Mouse (Mus musculus) embryonic facial prominence, embryonic 11.5 days (tissue): Measurements from ENCODE around the gene 3425401B19Rik. TPM values are rescaled to one million over a fixed set of nuclear protein-coding genes. Genes with fewer than 3 reads are reported as not detected.

Source experiments
- ATAC-seq: fragments of 200-750 bp; cut with Nextera tagmentation; replicated peaks from 2 replicates; pipeline ENCODE4 v1.8.0; 2017; ENCODE audit warnings: low read depth; ENCODE audit not compliant: insufficient number of reproducible peaks, low FRiP score, low TSS enrichment
- DNase-seq: peaks from one replicate; pipeline ENCODE4 v3.0.0-alpha.2; 2015; ENCODE audit warnings: low spot score
- H3K27ac ChIP-seq: fragments of 300-500 bp; sonication (generic); replicated peaks from 2 replicates; pipeline ENCODE4 v1.5.1; 2014; ENCODE audit warnings: mild to moderate bottlenecking, low read depth, low read length, control low read depth
- H3K27me3 ChIP-seq: fragments of 300-500 bp; sonication (generic); 2 replicates; pipeline ENCODE4 v1.6.1; 2014; ENCODE audit warnings: mild to moderate bottlenecking, low read length, moderate library complexity, mixed read lengths; ENCODE audit not compliant: control insufficient read depth, insufficient read depth
- H3K36me3 ChIP-seq: fragments of 300-500 bp; sonication (generic); replicated peaks from 2 replicates; pipeline ENCODE4 v1.6.1; 2014; ENCODE audit warnings: low read depth, mild to moderate bottlenecking, low read length, moderate library complexity, mixed read lengths; ENCODE audit not compliant: control insufficient read depth, insufficient read depth
- H3K4me1 ChIP-seq: fragments of 300-500 bp; sonication (generic); 2 replicates; pipeline ENCODE4 v1.6.1; 2014; ENCODE audit warnings: low read length, mixed read lengths; ENCODE audit not compliant: control insufficient read depth, insufficient read depth
- H3K4me2 ChIP-seq: fragments of 300-500 bp; sonication (generic); 2 replicates; pipeline ENCODE4 v1.6.1; 2014; ENCODE audit warnings: low read depth, mild to moderate bottlenecking, control low read depth, low read length, moderate library complexity
- H3K4me3 ChIP-seq: fragments of 300-500 bp; sonication (generic); 2 replicates; pipeline ENCODE4 v1.5.1; 2014; ENCODE audit warnings: low read depth, low read length, control low read depth
- H3K9ac ChIP-seq: fragments of 300-500 bp; sonication (generic); replicated peaks from 2 replicates; pipeline ENCODE4 v1.6.1; 2014; ENCODE audit warnings: mild to moderate bottlenecking, control low read depth, low read length
- H3K9me3 ChIP-seq: fragments of 300-500 bp; sonication (generic); replicated peaks from 2 replicates; pipeline ENCODE4 v1.6.1; 2016; ENCODE audit warnings: mild to moderate bottlenecking, low read length, inconsistent platforms, mixed read lengths; ENCODE audit not compliant: control insufficient read depth
- WGBS: fragments of 180-500 bp; shearing (Covaris S2); extraction: QIAGEN DNeasy Blood & Tissue Kit; methylation state at CpG from one replicate; pipeline ENCODE4 v1.1.7; 2014; 5-methylcytosine and 5-hydroxymethylcytosine counted together
- polyA plus RNA-seq: library from polyadenylated mRNA; unstranded; fragments of >200 nt; fragmentation: Nextera tagmentation; extraction: Ambion mirVana; gene quantifications from 2 replicates; pipeline ENCODE4 v1.2.1, GENCODE M21; 2014

The 3425401B19Rik gene
- polyA plus RNA-seq, 1 experiment from 2014 or later = not detected

DNA sequence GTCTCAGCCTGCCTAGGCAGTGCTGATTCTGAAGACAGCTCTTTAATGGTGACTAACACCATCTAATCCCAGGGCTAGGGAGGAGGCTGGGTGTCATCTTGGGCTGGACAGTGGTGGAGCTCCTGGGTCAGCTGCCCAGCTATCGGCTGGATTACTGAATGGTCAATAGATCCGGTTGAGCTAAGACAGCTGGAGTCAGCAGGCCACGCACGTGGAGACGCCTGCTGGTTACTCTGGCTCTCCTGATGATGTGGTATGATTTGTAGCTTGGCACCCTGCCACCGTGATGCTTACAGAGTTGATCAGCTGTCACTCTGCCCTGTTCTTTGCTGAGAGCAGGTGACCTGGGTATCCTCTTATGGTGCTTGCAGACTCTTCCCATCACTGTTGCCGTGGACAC, 23.7 kb upstream of the 3425401B19Rik start:
- no peak overlapping the region for H3K4me3 ChIP-seq
- WGBS = 65% methylated on average over 7 of the region's 7 CpGs
- no peaks in the 10 kb centered on the region for H3K9me3 ChIP-seq
- ATAC-seq = no peak
- H3K27me3 ChIP-seq = no peaks in the 10 kb centered on the region
- H3K27ac ChIP-seq = no peak overlapping the region
- H3K9ac ChIP-seq = no peak overlapping the region
- no peaks in the 10 kb centered on the region for H3K4me1 ChIP-seq
- no peaks in the 10 kb centered on the region for H3K36me3 ChIP-seq
- no peak overlapping the region for H3K4me2 ChIP-seq
- DNase-seq = no peak

DNA sequence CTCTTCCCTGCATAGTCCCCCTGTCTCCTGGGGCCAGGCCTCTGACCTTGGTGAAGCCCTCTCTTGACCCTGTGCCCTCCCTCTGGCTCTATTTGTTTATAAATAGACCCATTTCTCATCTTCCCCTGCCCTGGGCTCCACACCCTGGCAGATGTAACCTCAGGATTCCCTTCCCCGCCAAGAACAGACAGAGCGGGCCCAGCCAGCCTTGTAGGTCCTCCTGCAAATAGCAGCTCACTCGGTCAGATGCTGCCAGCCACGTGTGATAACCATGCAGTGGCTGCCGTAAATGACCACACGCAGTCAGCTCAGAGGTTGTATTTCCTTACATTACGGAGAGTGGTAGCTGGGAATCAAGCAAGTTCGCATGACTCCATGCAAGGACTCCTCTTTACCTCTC, 22.8 kb upstream of the 3425401B19Rik start:
- WGBS = 42% methylated on average over 8 of the region's 8 CpGs
- Histone ChIP-seq H3K4me3 (no peak overlapping the region), H3K27ac (no peak overlapping the region), H3K36me3 (no peaks in the 10 kb centered on the region), H3K4me2 (no peak overlapping the region), H3K9me3 (no peaks in the 10 kb centered on the region), H3K9ac (no peak overlapping the region), H3K27me3 (no peaks in the 10 kb centered on the region), H3K4me1 (no peaks in the 10 kb centered on the region)
- DNase-seq (no peak), ATAC-seq (no peak)

DNA sequence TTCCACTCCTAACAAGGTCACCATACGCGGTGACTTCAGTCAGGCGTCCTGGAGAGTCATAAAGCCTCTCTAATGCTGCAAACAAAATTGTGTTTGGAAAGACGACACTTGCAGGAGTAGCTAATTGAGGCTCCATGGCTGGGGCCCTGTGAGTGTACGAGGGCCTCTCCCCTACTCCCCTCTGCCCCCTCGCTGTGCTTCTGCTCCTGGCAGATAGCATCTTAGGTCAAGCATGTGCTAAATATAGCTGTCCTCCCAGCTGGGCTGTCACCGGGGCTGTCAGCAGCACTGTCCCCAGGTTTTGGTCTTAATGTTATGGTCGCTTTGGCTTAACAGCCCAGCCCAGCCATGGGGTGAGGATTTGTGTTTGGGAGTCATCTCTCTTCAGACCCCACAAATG, 15.9 kb upstream of the 3425401B19Rik start:
- no peaks in the 10 kb centered on the region for H3K27me3 ChIP-seq
- DNase-seq = no peak
- no peak for ATAC-seq
- no peak overlapping the region for H3K4me2 ChIP-seq
- H3K27ac ChIP-seq = no peak overlapping the region
- no peaks in the 10 kb centered on the region for H3K4me1 ChIP-seq
- H3K9ac ChIP-seq = no peak overlapping the region
- H3K9me3 ChIP-seq = no peaks in the 10 kb centered on the region
- WGBS = 35% methylated on average over 8 of the region's 8 CpGs
- H3K36me3 ChIP-seq = no peaks in the 10 kb centered on the region
- H3K4me3 ChIP-seq = no peak overlapping the region

DNA sequence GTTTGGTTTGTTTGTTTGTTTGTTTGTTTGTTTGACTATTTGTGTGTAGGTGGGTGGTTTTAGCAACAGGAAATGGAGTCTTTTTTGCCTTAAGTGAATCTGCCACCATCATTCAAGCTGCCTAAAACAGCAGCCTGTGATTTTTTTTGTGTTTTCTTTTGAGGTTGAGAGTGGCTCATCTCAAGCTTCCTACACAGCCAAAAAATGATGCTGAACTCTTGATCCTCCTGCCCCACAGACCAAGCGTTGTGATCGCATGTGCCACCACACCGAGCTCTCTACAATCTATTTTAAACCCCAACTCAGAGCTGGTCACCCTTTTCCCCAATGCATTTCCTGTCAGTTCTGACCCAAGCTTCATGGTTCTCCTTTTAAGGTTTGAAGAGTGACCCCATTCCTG, 13.5 kb upstream of the 3425401B19Rik start:
- no peaks in the 10 kb centered on the region for H3K27me3 ChIP-seq
- no peak overlapping the region for H3K27ac ChIP-seq
- no peaks in the 10 kb centered on the region for H3K9me3 ChIP-seq
- no peaks in the 10 kb centered on the region for H3K4me1 ChIP-seq
- no peaks in the 10 kb centered on the region for H3K36me3 ChIP-seq
- H3K4me2 ChIP-seq = no peak overlapping the region
- H3K4me3 ChIP-seq = no peak overlapping the region
- ATAC-seq (no peak), DNase-seq (no peak)
- no peak overlapping the region for H3K9ac ChIP-seq
- 72% methylated on average over 3 of the region's 3 CpGs for WGBS

DNA sequence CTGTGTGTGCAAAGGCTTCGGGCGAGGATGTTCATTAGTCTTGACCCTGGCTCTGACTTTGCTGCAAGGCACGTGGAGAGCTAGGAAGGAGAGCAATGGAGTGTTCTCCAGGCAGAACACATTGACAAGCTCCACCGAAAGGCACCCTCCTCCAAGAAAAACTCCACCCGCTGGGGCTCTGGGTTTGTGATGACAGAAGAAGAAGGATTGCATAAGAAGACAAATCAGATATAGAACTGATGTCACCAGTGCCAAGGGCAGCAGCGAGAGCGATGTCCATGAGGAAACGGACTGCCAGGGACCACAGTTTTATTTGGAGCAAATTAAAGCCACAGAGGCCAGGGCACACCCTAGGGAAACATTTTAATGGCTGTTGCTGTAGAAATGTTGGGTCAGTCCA, 12.7 kb upstream of the 3425401B19Rik start:
- Histone ChIP-seq H3K27ac (no peak overlapping the region), H3K4me2 (no peak overlapping the region), H3K27me3 (no peaks in the 10 kb centered on the region), H3K4me3 (no peak overlapping the region), H3K4me1 (no peaks in the 10 kb centered on the region), H3K9me3 (no peaks in the 10 kb centered on the region), H3K36me3 (no peaks in the 10 kb centered on the region), H3K9ac (no peak overlapping the region)
- 84% methylated on average over 8 of the region's 8 CpGs for WGBS
- DNase-seq (no peak), ATAC-seq (no peak)

DNA sequence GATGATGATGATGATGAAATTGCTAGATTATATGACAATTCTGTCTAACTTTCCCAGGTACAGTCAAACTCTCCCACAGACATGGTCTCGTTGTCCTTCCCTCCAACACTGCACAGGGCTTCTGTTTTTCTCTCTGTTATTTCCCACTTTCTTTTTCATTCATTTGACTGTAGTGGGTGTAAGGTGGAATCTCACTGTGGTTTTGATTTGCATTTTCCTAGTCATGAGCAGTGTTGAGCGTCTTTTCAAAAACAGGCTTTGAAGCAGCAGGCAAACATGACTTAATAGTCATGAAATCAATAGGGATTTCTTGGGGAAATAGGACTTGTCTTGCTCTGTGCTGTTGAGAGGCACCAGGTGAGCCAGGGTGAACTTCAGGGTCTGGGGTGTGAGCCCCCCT, 11.3 kb upstream of the 3425401B19Rik start:
- no peak overlapping the region for H3K9ac ChIP-seq
- no peaks in the 10 kb centered on the region for H3K36me3 ChIP-seq
- H3K27ac ChIP-seq = no peak overlapping the region
- H3K27me3 ChIP-seq = no peaks in the 10 kb centered on the region
- 83% methylated on average over 2 of the region's 2 CpGs for WGBS
- no peaks in the 10 kb centered on the region for H3K4me1 ChIP-seq
- DNase-seq (no peak), ATAC-seq (no peak)
- no peak overlapping the region for H3K4me3 ChIP-seq
- H3K9me3 ChIP-seq = no peaks in the 10 kb centered on the region
- H3K4me2 ChIP-seq = no peak overlapping the region

DNA sequence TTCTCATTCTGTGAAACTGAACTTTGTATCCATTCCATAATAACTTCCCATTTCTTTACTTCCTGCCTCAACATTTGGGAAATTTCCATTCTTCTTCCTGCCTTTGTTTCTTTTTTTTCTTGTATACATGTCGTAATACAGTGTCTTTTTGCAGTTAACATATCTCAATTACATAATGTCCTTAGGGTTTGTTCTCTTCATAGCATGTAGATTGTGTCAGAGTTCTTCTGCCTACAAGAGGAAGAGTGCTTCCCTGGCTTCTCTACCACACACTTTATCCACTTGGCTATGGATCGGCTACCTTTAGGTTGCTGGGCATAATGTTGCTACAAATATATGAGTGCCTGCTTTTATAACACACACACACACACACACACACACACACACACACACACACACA, 10.8 kb upstream of the 3425401B19Rik start:
- Histone ChIP-seq H3K9ac (no peak overlapping the region), H3K4me1 (no peaks in the 10 kb centered on the region), H3K27me3 (no peaks in the 10 kb centered on the region), H3K4me3 (no peak overlapping the region), H3K27ac (no peak overlapping the region), H3K9me3 (no peaks in the 10 kb centered on the region), H3K36me3 (no peaks in the 10 kb centered on the region), H3K4me2 (no peak overlapping the region)
- 86% methylated on average over 2 of the region's 2 CpGs for WGBS
- ATAC-seq = no peak
- no peak for DNase-seq

DNA sequence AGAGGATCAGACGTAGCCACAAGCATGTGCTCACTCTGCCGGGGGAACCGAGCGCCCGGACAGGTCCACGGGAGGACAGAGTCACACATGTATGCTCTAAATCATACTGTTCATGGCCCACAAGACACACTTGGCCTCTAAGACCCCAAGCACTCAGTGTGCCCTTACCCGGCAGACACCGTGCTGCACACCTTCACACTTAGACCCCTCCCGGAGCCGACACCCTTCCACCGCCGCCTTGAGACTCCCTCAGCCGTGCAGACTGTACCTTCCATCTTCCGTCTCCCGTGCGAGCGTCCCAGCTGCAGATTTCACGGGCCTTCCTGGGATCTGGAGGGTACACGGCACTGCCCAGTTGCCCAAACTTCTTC, 373 bp downstream of the 3425401B19Rik start:
- no peak overlapping the region for H3K9ac ChIP-seq
- H3K36me3 ChIP-seq = no peaks in the 10 kb centered on the region
- H3K4me3 ChIP-seq = no peak overlapping the region
- no peak overlapping the region for H3K27ac ChIP-seq
- no peak overlapping the region for H3K4me2 ChIP-seq
- DNase-seq (no peak), ATAC-seq (no peak)
- no peaks in the 10 kb centered on the region for H3K9me3 ChIP-seq
- H3K4me1 ChIP-seq = no peaks in the 10 kb centered on the region
- WGBS = 68% methylated on average over 19 of the region's 19 CpGs
- no peaks in the 10 kb centered on the region for H3K27me3 ChIP-seq
